Mouse (Mus musculus): ENCODE measurements around the gene Exosc6.
"Not testable (repeated sequence)": the region's sequence is repeated elsewhere in the genome, so short reads cannot be mapped to it uniquely, and the experiment has no call there.

Exosc6 gene

GRCm38 (mm10) chr8:111056158-111056663 is at the start of gene Exosc6:
Exosc6 (plus strand) TSS chr8:111056339.
- peak; percentile 91 to 93 for DNase-seq (ENCODE audit: low spot score in 2 of 2)

GRCm38 (mm10) chr8:111010230-111010991 is 45.7 kb upstream of the Exosc6 start:
- not testable (repeated sequence) for DNase-seq (ENCODE audit: low spot score in 2 of 2)

GRCm38 (mm10) chr8:111026609-111027008 is 29.5 kb upstream of the Exosc6 start:
- not testable (repeated sequence) for DNase-seq (ENCODE audit: low spot score in 2 of 2)

- DNase-seq (ENCODE audit: low spot score in 2 of 2): peak; percentile 93 to 95
Measured at GRCm38 (mm10) chr8:111027391-111027937, 28.7 kb upstream of the Exosc6 start.

GRCm38 (mm10) chr8:111029589-111029988 is 26.6 kb upstream of the Exosc6 start:
- no peak for DNase-seq (ENCODE audit: low spot score in 2 of 2)

GRCm38 (mm10) chr8:111030045-111030444 is 26.1 kb upstream of the Exosc6 start:
- no peak for DNase-seq (ENCODE audit: low spot score in 2 of 2)

- DNase-seq (ENCODE audit: low spot score in 2 of 2): no peak
Measured at GRCm38 (mm10) chr8:111031572-111031971, 24.6 kb upstream of the Exosc6 start, which contains the start of gene Ddx19b. Ddx19b (minus strand) TSS chr8:111031751.

GRCm38 (mm10) chr8:111032916-111033315 is 23.2 kb upstream of the Exosc6 start, which contains the start of gene Aars:
Aars (plus strand) TSS chr8:111033144.
- DNase-seq (ENCODE audit: low spot score in 2 of 2): no peak

- DNase-seq (ENCODE audit: low spot score in 2 of 2): peak; percentile 99 to 100
Measured at GRCm38 (mm10) chr8:111033482-111034215, 22.5 kb upstream of the Exosc6 start.

- DNase-seq (ENCODE audit: low spot score in 2 of 2): no peak
Measured at GRCm38 (mm10) chr8:111034276-111034675, 21.9 kb upstream of the Exosc6 start.

- DNase-seq (ENCODE audit: low spot score in 2 of 2): no peak
Measured at GRCm38 (mm10) chr8:111036591-111036990, 19.5 kb upstream of the Exosc6 start.

- DNase-seq (ENCODE audit: low spot score in 2 of 2): no peak
Measured at GRCm38 (mm10) chr8:111042546-111042945, 13.6 kb upstream of the Exosc6 start.

- no peak for DNase-seq (ENCODE audit: low spot score in 2 of 2)
Measured at GRCm38 (mm10) chr8:111044003-111044734, 12.0 kb upstream of the Exosc6 start.

GRCm38 (mm10) chr8:111048694-111049093 is 7.4 kb upstream of the Exosc6 start:
- no peak for DNase-seq (ENCODE audit: low spot score in 2 of 2)

GRCm38 (mm10) chr8:111049106-111049505 is 7.0 kb upstream of the Exosc6 start:
- no peak for DNase-seq (ENCODE audit: low spot score in 2 of 2)

GRCm38 (mm10) chr8:111053827-111054518 is 2.2 kb upstream of the Exosc6 start:
- no peak for DNase-seq (ENCODE audit: low spot score in 2 of 2)

- no peak for DNase-seq (ENCODE audit: low spot score in 2 of 2)
Measured at GRCm38 (mm10) chr8:111055031-111055634, 1.0 kb upstream of the Exosc6 start.

- no peak for DNase-seq (ENCODE audit: low spot score in 2 of 2)
Measured at GRCm38 (mm10) chr8:111055661-111056060, 478 bp upstream of the Exosc6 start.

GRCm38 (mm10) chr8:111056691-111057293 is 653 bp downstream of the Exosc6 start:
- peak; percentile 31 to 42 for DNase-seq (ENCODE audit: low spot score in 2 of 2)

GRCm38 (mm10) chr8:111058946-111059572 is 2.9 kb downstream of the Exosc6 start:
- no peak for DNase-seq (ENCODE audit: low spot score in 2 of 2)

Measured in right cerebral cortex, adult 2 months (tissue).